Mouse (Mus musculus): ENCODE data around the gene Tmem178.

Gene Tmem178

DNA sequence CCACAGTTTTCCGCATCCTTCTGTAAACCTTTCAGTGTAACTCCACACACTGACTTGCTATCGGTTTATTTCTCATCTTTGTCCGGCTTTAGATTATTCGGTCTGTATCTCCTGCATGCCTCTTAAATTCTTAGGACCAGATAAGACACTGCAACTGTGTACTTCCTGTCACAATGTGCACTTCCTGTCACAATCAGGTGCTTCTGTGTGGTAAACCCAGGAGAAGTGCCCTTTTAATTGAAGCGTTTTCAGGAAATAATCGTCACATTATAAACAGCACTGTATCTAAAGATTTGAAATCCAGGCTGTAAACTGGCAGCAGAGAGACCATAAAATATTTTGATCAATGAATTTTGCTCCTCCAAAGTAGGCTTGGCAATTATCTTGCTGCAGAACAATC lies 100.7 kb downstream of the Tmem178 start:
- in situ Hi-C loops (cut with MboI, MseI): no loop called here

DNA sequence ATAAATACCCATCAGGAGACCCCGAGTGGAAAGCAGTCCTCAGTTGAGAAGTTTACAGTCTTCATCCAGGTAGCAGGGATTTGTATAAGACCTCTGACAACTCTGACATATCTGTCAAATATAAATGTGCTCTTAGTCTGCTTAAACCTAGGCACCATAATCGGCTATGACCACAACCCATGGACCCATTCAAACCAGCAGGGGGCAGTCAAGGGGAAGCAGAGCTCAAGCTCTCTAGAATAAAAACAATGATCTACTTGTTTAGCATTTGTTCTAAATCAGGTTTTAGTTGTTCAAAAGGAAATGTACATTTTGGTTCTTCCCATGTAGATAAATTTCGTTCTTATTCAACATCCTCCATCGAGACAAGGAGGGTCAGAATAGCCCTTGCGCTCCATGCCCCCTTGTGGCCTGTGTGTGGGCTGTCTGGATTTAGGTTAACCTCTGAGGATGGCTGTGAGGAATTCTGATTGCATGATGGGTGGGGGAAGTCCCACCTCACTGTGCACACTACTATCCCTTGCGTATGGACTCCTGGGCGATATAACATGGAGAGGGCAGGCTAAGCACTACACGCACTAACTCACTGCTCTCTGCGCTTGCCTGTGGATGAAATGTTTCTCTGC lies 101.2 kb downstream of the Tmem178 start:
- in situ Hi-C loops (cut with MboI, MseI): no loop called here

DNA sequence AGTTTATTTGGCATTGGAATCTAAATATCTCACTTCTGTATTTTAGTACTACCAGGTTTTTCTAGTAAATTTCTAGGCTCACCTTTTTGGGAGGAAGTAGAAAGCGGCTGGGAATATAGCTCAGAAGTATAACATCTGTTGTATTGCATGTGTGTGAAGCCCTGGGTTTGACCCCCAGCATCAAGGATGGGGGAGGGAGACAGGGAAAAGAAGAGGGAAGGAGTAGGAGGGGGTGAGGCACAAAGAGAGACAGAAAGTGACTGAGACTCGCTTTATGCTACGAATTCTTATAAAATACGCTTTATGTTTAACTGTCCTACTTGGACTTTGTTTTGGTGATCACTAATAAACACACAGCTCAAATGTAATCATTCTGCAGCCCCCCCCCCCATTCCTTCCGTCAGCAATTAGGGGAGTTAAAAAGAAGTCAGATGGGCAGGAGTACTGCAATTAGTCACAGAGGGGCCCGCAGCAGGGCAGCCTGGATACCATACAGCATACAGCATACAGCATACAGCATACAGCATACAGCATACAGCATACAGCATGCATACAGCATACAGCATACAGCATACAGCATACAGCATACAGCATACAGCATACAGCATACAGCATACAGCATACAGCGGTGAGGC lies 103.6 kb downstream of the Tmem178 start:
- in situ Hi-C loops (cut with MboI, MseI): no loop called here

Data from T-helper 17 cell (primary cell).